Mouse (Mus musculus) C2C12 (cell line): ENCODE measurements around the gene Serpina3g.

Experiments used
- CTCF ChIP-seq: IDR thresholded peaks from one replicate; pipeline ENCODE4 v1.5.1; 2011; ENCODE audit not compliant: control insufficient read depth, insufficient read depth, insufficient read length
- FOSL1 ChIP-seq: IDR thresholded peaks from one replicate; pipeline ENCODE4 v1.8.0; 2011; ENCODE audit warnings: mild to moderate bottlenecking, low read length; ENCODE audit not compliant: poor library complexity, insufficient read depth, severe bottlenecking
- MAX ChIP-seq: IDR thresholded peaks from one replicate; pipeline ENCODE4 v1.6.1; 2011; ENCODE audit warnings: mild to moderate bottlenecking, control low read depth
- MYOD1 ChIP-seq: IDR thresholded peaks from one replicate; pipeline ENCODE4 v1.6.1; 2011; ENCODE audit warnings: low read depth; ENCODE audit not compliant: control insufficient read depth, insufficient read length
- MYOG ChIP-seq: IDR thresholded peaks from one replicate; pipeline ENCODE4 v1.6.1; 2011; ENCODE audit not compliant: control insufficient read depth, insufficient read length; ENCODE audit errors: extremely low read depth
- USF1 ChIP-seq: IDR thresholded peaks from one replicate; pipeline ENCODE4 v1.6.1; 2011; ENCODE audit warnings: low read depth, mild to moderate bottlenecking, control low read depth, moderate library complexity

GRCm38 (mm10) chr12:104209802-104210201 is 26.2 kb upstream of the Serpina3g start:
- TF ChIP-seq USF1, result no peak
- no peak for TF ChIP-seq CTCF
- no peak for TF ChIP-seq MAX
- TF ChIP-seq MYOD1, result no peak
- no peak for TF ChIP-seq MYOG
- TF ChIP-seq FOSL1, result no peak
